Mouse (Mus musculus) induced T-regulatory cell, adult 2 months (primary cell): ENCODE measurements around the gene Elavl3.

Experiments
- DNase-seq: peaks from one replicate; pipeline ENCODE4 v3.0.0-alpha.2; 2012; ENCODE audit warnings: low read depth

Elavl3 gene

DNA sequence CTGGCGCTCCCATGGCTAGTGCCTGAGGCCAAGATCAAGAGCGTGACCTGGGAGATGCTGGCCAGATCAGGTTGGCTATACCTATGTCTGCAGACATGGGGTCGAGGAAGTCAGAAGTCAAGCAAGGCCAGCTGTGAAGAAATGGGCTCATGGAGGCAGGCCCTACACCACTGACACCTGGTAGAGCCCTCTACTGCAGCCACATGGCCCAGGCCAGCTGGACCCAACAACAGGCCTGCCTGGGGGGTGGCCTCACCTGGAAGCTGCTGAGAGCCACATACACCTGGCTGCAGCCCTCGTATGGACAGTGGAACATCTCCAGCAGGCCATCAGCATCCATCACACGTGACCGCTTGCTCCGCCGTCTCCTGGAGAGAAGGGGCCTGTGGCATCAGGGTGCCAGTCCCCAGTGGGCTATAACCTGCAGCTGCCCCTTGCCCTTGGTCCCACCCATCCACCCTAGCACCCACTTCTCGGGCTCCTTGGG is 5.3 kb upstream of the Elavl3 start:
- DNase-seq, result no peak

DNA sequence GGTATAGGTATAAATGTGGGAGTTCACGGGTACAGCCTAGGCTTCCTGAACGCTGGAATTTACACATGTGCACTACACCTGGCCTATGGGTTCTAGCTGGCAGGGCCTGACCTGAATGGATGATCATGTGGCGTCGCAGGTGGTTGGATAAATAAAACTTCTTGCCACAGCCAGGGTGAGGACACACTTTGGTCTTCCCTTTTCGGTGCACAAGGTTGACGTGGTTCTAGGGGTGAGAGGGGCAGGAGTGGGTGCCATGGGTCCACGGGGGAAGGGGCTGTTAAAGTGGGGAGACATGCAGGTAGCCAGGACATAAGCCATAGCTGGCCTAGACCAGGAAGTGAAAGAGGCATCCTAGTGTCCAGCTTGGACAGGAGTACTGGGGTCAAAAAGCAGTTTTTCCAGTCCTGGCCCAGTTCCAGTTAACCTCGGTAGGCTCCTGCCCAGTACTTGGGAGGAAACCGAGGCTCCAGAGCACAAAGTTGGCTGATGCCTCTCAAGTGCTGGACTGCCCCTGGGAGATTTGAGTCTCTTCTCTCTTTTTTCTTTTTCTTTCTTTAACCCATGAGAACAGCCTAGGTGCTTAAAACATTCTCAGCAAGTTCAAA is 4.6 kb upstream of the Elavl3 start:
- no peak for DNase-seq

DNA sequence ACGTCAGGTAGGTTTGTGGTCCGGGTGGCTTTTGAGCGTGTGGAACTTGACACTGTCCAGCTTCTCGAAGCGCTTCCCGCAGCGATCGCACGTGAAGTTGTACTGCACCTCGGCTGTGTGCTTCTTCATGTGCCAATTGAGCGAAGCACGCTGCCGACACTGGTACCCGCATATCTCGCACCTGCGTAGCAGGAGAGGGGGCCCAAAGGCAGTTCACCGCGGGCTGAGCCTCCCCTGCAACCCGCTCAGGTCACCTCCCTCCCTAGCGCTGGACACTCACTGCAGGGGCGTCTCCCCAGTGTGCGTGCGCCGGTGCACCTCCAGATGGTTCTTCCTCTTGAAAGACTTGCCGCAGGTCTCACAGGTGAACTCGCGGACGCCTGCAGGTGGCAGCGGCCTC is 3.9 kb upstream of the Elavl3 start:
- no peak for DNase-seq

DNA sequence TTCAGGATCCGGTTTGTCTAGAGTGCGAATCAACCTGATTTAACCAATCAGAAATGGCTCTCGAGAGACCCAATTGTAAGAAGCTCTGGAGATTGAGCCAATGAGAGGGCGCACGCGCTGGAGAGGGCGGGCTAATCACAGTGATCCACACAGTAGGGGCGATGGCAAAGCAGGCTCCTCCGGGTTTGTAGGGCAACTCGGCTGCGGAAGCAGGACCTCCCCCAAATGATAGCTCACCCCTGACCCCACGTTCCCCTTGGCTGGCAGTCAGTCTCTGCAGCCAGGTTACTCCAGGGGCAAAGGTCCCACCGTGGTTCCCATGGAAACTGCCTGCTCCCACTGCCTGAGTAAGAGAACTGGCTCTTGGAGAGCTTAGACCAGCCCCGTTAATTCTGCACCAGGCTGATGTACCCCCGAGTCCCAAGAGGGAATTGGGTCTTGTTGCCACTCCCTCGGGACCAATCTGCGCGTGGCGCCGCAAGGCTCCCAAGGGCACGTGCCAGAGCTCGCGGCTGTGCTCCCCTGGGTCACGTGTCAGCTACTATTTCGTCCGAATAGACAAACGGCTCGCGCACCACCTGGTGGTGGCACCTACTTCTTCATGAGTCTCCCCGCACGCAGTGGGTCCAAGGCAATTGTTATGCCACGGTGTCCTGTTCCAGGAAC is 2.7 kb upstream of the Elavl3 start:
- DNase-seq, result peak; percentile 85

DNA sequence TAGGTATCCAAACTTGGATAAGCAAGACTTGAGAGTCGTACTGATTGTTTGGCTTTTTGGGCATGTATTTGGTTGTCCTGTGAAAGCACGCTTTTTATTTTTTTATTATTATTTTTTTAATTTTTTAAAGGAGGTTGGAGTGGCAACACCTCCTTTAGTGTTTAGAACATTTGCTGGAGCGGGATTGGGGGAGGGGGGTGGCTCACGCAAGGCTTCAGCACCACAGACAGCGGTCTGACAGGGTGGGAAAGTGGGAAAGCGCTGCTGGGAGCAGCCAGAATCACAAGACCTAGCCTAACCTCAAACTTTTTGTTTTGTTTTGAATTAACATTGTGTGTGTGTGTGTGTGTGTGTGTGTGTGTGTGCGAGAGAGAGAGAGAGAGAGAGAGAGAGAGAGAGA is 1.8 kb upstream of the Elavl3 start:
- no peak for DNase-seq

DNA sequence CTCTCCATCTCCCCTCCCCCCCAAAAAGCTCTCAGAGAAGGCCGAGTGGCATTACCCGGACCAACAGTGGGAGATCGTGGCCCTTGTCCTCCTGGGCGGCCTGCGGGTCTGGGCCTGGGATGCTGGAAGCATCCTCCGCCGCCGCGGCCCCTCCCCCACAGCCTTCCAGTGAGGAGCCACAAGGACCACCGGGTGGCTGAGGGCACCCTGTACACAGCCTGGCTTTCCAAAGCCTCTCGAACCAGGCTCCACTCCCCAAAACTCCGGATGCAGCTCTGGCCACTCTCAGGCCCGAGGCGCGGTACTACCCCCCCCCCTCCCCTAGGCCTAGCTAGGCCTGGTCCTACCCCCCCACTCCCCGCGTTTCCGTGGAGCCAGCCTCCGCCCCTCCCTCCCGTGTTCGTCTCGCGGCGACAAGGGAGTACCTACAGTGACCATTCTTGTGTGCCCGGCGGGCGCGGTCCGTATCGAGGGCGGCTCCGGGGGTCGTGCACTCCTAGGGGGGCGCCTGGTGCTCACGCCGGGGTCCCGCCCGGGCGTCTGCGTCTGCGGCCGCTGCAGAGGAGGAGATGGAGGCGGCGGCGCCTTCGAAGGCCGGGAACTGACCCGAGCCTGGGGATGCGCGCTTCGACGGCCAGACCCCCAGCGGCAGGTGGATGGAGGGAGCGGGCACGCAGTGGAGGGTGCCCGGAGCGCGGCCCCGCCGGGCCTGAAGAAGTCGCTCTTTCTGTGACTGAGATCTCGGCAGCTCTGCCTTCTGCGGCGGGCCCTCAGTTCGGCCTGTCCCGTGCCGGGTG is 464 bp downstream of the Elavl3 start:
- DNase-seq, result peak; percentile 20

DNA sequence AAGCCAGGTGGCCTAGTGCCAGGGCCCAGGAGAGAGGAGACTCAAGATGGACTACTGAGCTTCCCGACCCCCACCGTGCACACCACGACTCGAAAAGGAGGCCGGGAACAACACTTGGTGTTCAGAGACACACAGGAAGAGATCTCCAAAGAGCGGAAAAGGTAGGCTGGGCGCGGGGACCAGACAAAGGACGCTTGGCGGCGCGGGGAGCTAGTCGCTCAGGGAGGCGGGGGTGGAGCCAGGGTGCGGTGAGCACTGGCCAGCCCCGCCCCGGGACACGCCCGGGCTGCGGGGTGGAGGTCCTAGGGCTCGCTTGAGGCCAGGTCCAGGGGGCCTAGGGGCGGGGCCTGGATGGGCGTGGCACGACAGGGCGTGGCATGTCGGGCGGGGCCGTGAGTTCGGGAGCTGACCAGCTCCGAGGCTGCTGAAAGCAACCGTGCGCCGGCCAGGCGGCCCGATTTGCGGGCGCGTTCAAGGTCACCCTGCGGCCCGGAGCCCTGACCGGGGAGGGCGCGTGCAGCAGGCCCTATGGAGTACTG is 1.4 kb downstream of the Elavl3 start:
- peak; percentile 69 for DNase-seq

DNA sequence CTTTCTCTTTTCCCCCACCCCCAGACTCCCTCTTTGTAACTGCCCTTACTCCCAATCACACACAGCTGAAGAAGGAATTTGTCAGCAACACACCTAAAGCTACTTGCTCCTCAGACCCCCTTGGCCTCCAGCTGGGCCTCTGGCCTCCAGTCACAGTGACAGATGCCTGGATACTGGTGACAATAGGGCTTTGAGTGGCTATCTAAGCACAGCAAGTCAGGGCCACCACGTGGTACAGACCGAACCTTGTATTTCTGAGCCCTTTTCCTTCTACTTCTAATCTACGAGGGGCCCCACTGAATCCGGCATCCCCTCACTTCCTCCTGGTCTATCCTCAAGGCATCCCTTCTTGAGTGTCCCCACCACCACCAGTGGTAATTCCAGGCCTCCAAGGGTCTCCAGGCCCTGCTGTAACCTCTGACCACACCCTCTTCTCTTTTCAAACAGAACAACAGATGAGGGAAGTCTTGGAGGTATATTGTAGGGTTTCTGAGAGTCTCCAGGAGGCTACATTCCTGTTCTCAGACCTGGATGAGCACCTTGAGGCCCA is 2.0 kb downstream of the Elavl3 start:
- no peak for DNase-seq

DNA sequence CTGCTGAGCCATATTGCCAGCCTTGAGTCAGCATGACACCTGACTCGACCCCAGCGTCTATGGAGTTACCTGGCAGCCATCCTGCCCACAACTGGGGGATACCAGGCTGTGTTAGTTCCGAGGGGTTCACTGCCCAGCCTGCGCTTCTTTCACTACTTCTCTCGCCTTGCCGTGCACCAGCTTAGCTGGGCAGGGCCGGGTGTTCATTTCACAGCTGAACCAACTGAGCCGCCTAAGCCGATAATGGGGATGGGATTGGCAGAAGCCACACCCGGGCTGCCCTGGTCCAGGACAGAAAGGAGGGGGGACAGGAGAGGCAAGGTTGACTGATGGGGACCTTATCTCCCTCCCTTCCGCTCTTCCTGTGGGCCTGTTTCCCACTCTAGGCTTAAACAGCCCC is 2.5 kb downstream of the Elavl3 start:
- DNase-seq, result no peak

DNA sequence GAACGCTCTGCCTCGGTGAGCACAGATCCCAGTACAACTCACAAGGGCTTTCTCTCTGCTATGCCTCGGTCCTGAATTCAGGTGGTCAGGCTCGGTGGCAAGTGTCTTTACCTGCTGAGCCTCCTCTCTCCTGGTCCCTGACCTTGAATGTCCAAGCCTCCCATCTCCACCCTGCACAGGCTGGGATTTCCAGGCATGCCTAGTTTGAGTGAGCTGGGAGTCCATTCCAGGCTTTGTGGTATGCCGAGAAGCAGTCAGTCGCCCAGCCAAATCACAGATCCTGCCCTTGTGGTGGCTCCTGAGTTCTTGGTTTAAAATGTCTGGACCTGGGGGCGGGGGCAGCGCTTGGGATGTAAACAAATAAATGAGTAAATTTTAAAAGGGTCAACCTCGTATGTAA is 4.5 kb downstream of the Elavl3 start:
- no peak for DNase-seq

DNA sequence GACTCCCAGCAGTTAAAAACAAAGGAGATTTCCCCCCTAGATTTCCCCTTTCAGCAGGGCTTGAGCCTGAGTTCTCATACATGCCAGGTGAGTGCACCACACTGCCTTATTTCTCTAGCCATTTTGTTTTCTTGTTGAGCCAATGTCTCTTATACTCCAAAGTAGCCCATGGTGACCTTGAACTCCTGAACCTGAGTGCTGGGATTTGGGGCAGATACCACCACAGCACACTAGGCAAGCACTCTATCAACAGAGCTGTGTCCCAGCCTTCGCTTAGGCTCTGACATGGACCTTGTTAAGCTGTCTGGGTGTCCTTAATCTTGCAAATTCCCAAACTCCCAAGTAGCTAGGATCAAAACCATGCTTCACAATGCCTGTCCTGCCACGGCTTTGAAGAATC is 10.0 kb downstream of the Elavl3 start:
- DNase-seq, result no peak

DNA sequence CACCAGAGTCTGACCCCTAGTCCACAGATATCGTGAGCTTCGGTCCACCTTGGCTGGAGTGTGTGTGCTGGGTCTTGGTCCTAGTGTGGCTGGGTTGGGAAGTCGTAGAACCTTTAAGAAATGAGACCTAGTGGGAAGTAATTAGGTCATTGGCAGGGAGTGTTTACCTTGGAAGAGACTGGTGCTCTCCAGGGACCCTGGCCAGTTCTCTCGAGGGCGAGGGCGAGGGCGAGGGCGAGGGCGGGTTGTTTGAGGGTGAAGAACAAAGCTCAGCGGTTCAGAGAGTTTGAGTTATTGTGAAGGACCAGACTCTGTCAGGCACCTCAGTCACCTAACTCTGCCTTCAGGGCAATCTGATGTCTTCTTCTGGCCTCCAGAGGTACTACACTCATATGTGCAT is 14.0 kb downstream of the Elavl3 start:
- no peak for DNase-seq

DNA sequence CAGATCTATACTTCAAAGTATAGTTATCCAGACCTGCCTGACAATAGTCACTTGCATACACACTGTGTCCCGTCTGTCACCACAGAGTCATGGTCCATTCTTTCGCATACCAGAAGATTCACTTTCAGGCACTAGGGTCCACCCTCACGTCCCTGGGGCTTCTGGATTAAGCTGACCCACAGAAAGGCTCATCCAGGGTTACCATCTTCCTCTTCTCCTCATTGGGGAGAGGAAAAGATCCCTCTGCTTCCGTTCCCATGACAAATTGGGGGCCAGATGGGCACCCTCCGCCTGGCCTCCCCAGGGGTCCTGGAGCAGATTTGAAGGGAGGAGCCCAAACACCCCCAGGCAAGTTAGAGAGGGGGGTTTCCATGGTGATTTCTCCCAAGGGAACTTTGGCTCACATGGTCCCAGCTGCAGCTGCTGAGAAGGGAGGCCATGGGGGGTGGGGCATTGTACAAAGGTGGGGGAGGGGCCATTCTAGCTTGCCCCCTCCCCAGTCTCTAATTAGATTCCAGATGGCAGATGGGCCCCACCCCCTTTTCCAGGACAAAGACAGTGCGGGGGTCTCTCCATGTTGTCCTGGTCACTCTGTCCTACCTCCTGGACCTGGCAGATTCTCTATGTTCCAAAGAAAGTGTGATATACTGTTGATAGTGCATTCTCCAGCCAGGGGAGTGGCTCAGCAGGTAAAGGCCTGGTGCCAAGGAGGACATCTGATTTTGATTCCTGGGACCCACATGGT is 16.4 kb downstream of the Elavl3 start:
- DNase-seq, result no peak

DNA sequence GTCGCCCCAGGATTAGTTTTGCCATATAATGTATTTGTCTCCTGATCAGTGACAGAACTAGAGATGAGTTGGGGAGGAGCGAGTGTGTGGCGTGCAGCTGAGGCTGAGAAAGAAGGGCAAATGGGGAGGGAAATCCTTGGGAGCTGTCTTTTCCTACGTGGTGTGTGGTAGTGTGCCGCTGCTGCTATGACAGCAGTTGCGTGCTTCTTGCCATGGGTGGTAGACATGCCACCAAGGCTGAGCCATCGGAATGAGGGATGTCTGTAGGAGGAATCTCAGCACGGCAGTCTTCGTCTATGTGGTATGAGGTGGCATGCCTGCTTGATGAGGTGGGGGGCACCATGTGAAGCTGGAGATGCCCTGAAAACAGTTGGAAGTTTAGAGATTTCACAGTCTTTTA is 21.4 kb downstream of the Elavl3 start:
- DNase-seq, result no peak

DNA sequence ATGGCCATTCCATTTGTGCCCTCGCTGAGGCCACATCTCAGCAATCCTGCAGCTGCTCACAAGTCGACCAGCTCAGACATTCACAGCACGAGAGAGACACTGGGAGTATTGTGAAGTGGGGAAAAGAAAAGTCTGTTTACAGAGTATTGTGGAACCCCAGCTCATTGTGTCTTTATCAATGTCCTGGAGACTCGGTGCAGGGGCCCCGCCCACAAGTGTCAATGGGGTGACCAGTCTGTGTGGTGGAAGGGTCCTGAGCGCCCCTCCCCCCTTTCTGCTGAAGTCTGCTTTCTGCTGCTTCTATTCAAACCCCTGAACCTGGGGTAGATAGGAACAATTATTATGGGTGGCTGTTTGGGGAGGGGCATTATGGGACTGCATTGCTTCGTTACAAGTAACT is 23.4 kb downstream of the Elavl3 start:
- no peak for DNase-seq

DNA sequence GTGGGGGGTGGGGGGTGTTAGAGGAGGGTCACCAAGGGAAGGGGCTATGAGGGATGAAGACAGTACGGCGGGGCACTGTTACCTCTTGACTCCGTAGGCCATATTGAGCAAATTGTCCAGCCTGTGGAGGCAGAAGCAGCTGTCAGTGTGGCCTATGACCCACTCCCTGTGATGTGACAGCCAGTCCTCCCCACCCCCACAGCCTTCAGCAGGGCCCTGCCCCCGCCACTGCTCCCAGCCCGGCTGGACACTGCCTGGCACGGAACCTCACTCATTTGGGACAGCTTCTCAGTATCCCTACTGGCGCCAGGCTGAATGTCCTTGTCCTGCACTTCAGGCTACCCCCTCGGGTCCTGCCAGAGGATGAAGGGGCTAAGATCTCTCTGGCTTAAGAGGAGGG is 27.2 kb downstream of the Elavl3 start:
- no peak for DNase-seq

DNA sequence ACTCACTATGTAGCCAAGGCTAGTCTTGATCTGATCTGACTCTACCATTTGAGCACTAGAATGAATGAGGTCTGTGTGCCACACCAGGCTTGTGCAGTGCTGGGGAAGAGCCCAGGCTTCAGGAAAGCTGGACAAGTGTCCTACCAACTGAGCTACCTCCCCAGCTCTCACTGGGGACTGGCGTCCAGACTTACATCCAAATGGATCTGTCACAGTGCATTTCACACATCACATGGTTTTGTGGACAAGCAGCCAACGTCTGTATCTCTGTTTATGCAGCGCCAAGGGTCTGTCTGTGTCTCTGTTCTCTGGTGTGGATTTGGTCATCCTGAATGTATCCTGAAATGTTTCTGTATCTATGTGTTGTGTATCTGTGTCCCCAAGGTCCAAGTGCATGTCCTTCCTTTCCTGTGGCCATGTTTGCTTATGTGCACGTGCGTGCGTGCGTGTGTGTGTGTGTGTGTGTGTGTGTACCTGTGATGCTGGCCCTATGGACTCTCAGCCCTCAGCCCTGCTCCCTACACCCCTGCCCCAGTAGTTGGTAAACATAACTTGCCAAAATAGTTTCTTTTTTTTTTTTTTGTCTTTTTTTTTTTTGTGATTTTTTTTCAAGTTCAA is 34.5 kb downstream of the Elavl3 start:
- DNase-seq, result no peak

DNA sequence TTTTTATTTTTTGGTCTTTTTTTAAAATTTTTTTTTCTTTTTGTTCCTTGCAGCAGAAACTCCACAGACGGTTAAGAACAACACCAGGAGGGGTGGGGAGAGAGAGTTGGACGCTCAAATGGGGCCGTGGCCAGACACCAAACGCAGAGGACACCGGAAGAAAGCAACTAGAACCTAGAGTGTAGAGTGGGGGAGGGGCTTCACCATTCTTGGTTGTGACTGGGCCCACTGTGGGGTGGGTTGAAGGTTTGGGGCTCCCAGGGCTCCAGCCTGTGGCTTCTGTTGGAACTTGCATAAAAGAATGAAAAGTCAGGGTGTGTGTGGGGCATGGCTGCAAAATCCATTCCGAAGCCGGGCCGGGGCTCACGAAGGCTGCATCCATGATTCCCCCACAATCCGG is 35.6 kb downstream of the Elavl3 start:
- no peak for DNase-seq

DNA sequence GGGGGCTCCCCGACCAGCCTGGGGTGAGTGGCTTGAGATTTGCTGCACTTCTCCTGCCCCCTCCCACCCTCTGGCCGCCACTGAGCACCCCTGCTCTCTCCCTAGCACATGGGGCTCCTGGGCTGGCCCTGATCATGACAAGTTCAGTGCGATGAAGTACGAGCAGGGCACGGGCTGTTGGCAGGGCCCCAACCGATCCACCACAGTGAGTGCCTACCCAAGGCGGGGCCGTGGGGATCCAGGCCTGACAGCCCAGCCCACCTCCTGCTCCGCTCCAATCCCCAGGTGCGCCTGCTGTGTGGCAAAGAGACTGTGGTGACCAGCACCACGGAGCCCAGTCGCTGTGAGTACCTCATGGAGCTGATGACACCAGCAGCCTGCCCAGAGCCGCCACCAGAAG is 39.1 kb downstream of the Elavl3 start:
- no peak for DNase-seq

DNA sequence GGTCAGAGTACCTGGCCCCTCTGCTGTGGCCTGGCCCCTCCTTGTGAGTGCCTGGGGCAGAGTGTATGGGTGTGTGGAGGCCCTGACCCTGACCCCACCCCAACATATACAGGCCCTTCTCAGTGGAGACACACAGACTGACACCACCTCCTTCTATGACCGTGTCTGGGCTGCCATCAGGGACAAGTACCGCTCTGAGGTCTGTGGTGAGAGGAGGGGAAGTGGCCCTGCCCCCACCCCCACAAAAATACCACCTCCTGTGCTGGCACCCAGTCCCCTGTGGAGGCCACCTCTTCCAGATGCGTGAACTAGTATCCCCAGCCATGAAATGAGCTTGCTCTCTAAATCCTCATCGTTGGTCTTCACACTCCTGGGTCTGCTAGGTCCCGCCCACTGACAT is 40.8 kb downstream of the Elavl3 start:
- peak; percentile 40 for DNase-seq

DNA sequence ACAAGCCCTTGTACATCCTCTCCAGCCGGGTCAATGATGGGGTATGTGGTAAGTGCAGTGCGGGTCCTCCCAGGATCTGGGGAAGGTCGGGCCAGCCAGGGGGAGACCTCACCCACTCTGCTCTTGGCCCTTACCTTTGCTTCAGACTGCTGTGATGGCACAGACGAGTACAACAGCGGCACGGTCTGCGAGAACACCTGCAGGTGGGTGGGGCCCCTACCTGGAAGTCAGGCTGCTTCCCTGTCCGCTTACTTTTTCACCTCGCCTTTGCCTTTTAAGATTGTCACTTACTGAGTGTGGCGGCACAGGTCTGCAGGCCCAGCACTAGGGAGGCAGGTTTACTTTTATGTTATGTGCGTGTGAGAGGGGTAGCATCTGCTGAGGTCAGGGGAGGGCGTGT is 47.3 kb downstream of the Elavl3 start:
- no peak for DNase-seq

DNA sequence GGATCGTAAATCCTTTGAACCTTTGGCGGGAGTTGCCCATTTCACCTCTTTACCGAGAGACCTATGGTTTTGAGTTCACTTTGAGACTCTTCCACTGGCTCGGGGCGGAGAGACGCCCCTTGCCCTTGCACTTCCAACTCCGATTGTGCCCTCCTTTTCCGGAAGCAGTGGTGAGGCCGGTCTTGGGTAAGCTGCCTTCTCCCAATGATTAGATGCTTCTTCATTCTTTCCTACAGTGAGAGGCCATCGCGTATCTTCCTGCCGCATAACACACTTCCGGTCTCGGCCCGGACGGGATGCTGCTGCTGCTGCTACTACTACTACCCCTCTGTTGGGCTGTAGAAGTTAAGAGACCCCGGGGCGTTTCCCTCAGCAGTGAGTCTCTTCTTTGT is 48.7 kb downstream of the Elavl3 start:
- DNase-seq, result no peak
